Mouse (Mus musculus): ENCODE measurements around the gene Fuk. TPM values are rescaled to one million over a fixed set of nuclear protein-coding genes. Genes with fewer than 3 reads are reported as not detected.
"Not testable (repeated sequence)": the region's sequence is repeated elsewhere in the genome, so short reads cannot be mapped to it uniquely, and the experiment has no call there.

Fuk gene
- total RNA-seq, 2 experiments from 2014 or later: 4.1 to 5.0 TPM

DNA sequence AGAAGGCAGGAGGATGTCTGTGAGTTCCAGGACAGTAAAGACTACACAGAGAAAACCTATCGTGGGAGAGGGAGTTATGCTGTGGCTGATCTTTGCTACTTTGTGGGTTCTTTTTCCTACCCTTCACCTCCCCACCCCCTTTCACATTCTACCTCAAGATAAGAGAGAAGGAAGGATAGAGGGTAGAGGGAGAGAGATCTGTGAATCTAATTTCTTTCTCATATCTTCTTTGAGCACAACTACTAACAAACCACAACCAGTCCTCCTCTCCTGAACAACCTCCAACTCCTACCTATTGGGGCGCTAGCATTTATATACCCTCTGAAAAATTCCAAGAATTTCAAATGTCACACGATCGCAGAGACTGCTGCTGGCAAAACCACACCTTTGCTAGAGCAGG, 24.4 kb downstream of the Fuk start:
- no peak for DNase-seq

GRCm38 (mm10) chr8:110870501-110870900, 31.8 kb downstream of the Fuk start:
- no peak for DNase-seq

DNA sequence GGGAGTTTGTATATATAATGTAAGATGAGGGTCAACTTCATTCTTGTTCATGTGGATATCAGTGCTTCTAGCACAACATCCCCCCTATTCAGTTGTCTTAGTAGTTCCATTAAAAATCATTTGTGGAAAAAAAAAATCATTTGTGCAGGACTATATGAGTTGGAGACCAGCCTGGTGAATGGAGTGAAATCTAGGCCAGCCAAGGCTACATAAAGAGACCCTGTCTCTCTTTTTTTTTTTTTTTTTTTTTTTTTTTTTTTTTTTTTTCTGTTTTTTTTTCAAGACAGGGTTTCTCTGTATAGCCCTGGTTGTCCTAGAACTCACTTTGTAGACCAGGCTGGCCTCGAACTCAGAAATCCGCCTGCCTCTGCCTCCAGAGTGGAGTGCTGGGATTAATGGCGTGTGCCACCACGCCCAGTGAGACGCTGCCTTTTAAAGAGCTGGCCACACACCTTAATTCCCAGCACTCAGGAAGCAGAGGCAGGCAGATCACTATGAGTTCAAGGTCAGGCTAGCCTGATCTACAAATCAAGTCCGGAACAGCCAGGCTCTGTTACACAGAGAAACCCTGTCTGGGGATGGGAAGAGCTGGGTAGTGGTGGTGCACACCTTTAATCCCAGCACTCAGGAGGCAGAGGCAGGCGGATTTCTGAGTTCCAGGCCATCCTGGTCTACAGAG, 40.8 kb downstream of the Fuk start:
- DNase-seq: not testable (repeated sequence)

DNA sequence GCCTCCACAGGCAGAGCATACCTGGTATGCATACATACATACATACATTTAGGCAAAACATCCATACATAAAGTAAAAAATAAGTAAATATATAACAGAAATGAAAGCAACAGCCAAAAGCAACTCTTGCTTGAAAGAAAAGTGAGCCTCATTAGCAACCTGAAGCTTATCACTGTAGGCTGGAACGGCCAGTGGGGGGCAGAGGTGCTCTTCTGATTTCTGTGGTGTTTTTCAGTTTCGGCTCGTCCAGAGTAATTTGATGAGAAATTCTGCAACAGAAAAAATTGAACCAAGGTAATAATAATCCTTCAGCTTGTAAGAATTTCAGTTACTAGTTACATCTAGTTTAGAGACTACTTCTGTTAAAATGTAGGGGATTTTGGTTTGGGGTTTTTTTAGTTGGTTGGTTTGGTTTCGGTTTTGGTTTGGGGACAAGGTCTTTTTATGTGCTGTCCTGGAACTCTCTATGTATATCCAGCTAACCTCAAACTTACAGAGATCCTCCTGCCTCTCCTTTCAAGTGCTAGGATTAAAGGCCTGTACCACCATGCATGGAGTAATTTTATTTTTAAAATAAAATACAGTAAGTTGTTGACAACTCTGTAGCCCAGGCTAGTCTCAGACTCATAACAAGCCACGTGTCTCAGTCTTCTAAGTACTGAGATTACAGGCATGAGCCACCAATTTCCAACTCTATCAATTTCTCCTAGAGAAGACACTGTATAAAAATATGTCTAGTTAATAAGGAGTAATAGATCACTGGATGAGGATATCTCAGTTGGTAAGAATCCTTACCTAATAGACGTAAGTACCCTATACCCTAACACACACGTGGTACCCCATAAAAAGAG, 42.4 kb downstream of the Fuk start:
- no peak for DNase-seq

GRCm38 (mm10) chr8:110856760-110857461, 45.4 kb downstream of the Fuk start:
- DNase-seq: no peak

DNA sequence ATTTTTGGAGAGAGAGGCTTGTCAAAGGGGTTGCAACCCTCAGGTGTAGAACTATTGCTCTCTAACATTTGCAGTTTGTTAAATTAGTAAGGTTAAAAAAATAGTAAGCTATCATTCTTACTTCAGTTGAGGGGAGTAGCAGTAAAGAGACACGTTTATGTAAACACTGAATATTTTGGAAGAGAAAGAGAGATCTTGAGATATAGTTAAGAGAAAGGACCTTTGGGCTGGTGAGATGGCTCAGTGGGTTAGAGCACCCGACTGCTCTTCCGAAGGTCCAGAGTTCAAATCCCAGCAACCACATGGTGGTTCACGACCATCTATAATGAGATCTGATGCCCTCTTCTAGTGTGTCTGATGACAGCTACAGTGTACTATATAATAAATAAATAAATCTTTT, 46.2 kb downstream of the Fuk start:
- not testable (repeated sequence) for DNase-seq

DNA sequence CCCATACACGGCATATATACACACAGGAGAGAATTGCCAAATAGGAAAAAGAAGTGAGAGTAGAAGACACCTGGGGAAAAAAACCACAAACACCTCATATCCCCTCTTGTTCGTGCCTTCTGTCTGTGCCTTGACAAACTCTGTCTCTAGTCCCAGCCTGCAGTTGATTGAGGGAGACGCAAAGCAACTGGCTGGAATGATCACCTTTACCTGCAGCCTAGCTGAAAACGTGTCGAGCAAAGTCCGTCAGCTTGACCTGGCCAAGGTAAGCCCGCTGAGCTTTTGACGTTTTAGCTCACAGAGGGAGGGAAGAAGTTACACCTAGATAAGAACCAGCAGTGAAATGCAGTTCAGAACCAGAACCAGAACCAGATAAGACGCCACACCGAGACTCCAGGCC, 51.1 kb downstream of the Fuk start:
- DNase-seq: no peak

DNA sequence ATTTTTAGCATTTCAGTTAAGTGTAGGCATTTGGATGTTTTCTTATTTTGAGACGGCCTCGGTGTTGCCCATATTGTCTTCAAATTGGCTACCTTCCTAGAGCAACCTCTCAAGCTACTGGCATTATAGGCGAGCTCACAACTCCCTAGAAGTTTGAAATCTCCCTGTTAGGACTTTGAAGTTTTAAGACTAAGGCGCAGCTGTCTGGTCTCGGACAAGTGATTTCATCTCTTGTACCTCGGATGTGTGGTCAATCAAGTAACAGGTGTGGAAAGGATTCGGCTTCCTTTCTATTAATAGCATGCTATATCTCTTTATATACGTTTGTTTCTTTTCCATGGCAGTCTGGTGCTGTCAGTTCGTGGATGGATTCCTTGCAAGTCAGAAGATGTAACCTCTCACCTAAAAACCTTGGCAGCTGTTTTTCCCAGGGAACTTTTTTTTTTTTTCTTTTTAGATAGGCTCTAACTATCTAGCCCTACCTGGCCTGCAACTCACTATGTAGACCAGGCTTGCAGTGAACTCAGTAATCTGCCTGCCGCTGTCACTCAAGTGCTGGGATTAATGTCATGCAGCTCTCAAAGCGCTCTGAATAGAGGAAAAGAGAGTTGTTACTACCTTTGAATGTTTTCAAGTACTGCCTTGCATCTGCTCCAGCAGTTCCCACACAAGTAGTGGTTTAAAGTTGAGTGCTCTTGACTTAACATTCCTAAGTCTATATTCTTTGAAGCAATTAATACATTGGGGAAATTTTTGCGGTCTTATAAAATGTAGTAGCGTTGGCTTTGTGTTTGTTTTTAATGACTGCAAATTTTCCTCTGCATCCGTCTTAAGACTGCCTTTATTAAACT, 54.4 kb downstream of the Fuk start:
- DNase-seq: no peak

DNA sequence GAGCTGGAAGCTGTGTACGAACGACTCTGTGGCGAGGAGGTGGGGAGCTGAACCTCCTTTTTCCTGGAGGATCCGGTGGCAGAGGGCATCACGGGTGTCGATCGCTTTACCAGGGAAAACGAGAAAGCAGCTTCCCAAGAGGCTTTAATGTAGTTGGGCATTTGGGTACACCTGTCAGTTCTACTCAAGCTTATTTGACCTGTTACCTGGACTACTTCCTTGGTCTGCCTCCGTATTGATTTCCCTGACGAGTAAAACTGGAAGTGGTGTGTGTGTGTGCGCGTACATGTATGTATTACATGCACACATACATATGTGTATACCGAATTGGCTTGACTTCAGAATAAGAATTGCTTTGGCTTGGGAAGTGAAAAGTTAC, 55.1 kb downstream of the Fuk start:
- DNase-seq: no peak

DNA sequence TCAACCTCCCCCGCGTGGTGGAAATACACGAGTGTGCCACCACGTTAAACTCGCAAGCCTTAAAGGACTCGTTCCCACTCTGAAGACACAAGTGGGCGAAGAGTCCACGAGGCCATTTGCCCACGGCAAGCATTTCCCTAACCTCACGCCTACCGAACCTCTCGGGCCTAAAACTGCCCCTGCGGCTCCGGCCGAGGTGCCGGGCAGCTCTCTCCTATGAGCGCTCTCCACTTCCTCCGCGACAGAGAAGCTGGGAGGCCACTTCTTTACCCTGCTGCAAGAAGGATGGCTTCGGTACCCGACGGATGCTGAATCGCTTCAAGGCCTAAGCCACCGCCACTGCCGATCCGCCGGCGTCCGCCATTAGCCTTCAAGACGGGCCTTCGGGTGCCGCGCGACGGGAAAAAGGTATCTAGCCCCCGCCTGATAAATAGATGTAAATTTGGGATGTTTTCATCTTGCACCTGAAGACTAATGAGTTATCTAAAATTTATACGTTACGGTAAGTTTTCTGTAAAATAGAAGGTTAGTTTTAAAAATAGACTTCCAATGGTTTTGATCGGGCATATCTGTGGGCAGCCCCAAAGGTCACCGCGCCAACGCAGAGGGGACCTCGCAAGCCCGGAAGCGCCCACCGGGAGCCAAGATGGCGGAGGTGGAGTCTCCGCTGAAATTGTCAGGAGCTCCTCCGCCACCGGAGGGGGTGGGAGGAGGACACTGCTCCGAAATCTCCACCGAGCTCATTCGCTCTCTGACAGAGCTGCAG, 55.7 kb downstream of the Fuk start, which contains the start of the genes Cog4 and Sf3b3:
Gene Cog4, plus strand, starts transcription at position 196 of the 766 bp plus-strand sequence.
Gene Sf3b3, minus strand, starts transcription at position 383 of the 766 bp plus-strand sequence.
- peak; percentile 81 for DNase-seq

- DNase-seq: no peak
Observed at GRCm38 (mm10) chr8:110845821-110846404, 56.4 kb downstream of the Fuk start.

DNA sequence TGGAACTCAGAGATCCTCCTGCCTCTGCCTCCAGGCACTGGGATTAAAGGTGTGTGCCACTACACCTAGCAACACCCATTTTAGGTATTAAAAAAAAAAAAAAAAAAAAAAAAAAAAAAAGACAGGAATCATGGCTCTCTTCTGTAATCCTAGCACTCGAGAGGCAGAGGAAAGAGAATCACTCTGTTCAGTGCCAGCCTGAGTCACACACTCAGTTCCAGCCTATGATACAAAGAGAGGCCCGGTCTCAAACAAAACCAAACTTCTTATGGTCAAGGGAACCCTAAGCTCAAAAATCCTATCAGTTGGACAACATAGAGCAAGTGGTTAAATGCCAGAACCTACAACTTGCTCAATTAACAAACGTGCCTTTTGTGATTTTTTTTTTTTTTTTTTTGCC, 57.3 kb downstream of the Fuk start:
- no peak for DNase-seq

- no peak for DNase-seq
Observed at GRCm38 (mm10) chr8:110843207-110843606, 59.1 kb downstream of the Fuk start.

GRCm38 (mm10) chr8:110842012-110842574, 60.2 kb downstream of the Fuk start:
- no peak for DNase-seq

Other genes with a start within 250 kb of the Fuk start
- gene Mtss1l, start 181.0 kb downstream of the Fuk start, total RNA-seq (2021): 10 to 100 TPM; 58.6 to 71.8 TPM
- gene Il34, start 96.6 kb downstream of the Fuk start, total RNA-seq (2021): 10 to 100 TPM; 12.3 to 14.4 TPM
- 10 to 100 TPM; 40.3 to 41.1 TPM for gene Cog4, start 55.9 kb downstream of the Fuk start, total RNA-seq (2021)
- gene Sf3b3, start 55.7 kb downstream of the Fuk start, total RNA-seq (2021): 10 to 100 TPM; 35.7 to 44.8 TPM
- 10 to 100 TPM; 36.1 to 43.2 TPM for gene St3gal2, start 17.4 kb upstream of the Fuk start, total RNA-seq (2021)
- gene Ddx19a, start 95.3 kb upstream of the Fuk start, total RNA-seq (2021): 10 to 100 TPM; 35.8 to 43.5 TPM
- 10 to 100 TPM in 1 of 2 experiments, 1 to 10 TPM in 1; 9.9 to 10.4 TPM for gene Ddx19b, start 129.3 kb upstream of the Fuk start, total RNA-seq (2021)
- gene Aars, start 130.7 kb upstream of the Fuk start, total RNA-seq (2021): 10 to 100 TPM; 41.5 to 53.4 TPM
- gene Exosc6, start 153.9 kb upstream of the Fuk start, total RNA-seq (2021): not detected
- gene Clec18a, start 189.9 kb upstream of the Fuk start, total RNA-seq (2021): 1 to 10 TPM in 1 of 2 experiments, under 1 TPM in 1; 0.63 to 1.0 TPM
- 10 to 100 TPM; 52.9 to 67.6 TPM for gene Pdpr, start 192.1 kb upstream of the Fuk start, total RNA-seq (2021)

Measured in gastrocnemius, postnatal 10 days (tissue).